Mouse (Mus musculus) frontal cortex, postnatal 25 days (tissue): Measurements from ENCODE around the gene Pnldc1.

Experiments
- DNase-seq, 2 experiments: peaks; one replicate each; pipeline ENCODE4 v3.0.0; 2022; ENCODE audit warnings: low spot score in 2 of 2

Gene Pnldc1

GRCm38 (mm10) chr17:12857395-12857794 lies 52.6 kb downstream of the Pnldc1 start:
- no peak for DNase-seq

GRCm38 (mm10) chr17:12854386-12854785 lies 55.6 kb downstream of the Pnldc1 start:
- DNase-seq, result no peak

GRCm38 (mm10) chr17:12853821-12854220 lies 56.2 kb downstream of the Pnldc1 start:
- no peak for DNase-seq

- DNase-seq, result peak in 1 of 2 experiments; percentile 31
These were observed 58.3 kb downstream of the Pnldc1 start for GRCm38 (mm10) chr17:12851689-12852088.

GRCm38 (mm10) chr17:12849778-12850382 lies 60.1 kb downstream of the Pnldc1 start:
- DNase-seq, result no peak

GRCm38 (mm10) chr17:12847736-12848135 lies 62.3 kb downstream of the Pnldc1 start:
- DNase-seq, result no peak

GRCm38 (mm10) chr17:12846474-12846873 lies 63.6 kb downstream of the Pnldc1 start:
- DNase-seq, result no peak

- no peak for DNase-seq
These were observed 64.2 kb downstream of the Pnldc1 start for GRCm38 (mm10) chr17:12845862-12846261.

- no peak for DNase-seq
These were observed 65.5 kb downstream of the Pnldc1 start for GRCm38 (mm10) chr17:12844540-12844939.

- DNase-seq, result no peak
These were observed 66.2 kb downstream of the Pnldc1 start for GRCm38 (mm10) chr17:12843826-12844225.

- DNase-seq, result no peak
These were observed 70.4 kb downstream of the Pnldc1 start for GRCm38 (mm10) chr17:12839475-12840267.
